Mouse (Mus musculus) lung, embryonic 15.5 days (tissue): ENCODE measurements around the gene Bdkrb2. TPM values are rescaled to one million over a fixed set of nuclear protein-coding genes. Genes with fewer than 3 reads are reported as not detected.

Source experiments
- ATAC-seq: fragments of 200-750 bp; cut with Nextera tagmentation; 2 replicates; pipeline ENCODE4 v1.8.0; 2017; ENCODE audit warnings: moderate number of reproducible peaks, borderline replicate concordance; ENCODE audit not compliant: low FRiP score, low TSS enrichment; ENCODE audit errors: extremely low read depth
- H3K27ac ChIP-seq: fragments of 300-500 bp; sonication (generic); 2 replicates; pipeline ENCODE4 v1.5.1; 2015; ENCODE audit warnings: moderate library complexity, mild to moderate bottlenecking, inconsistent platforms
- H3K27me3 ChIP-seq: fragments of 300-500 bp; sonication (generic); 2 replicates; pipeline ENCODE4 v1.6.1; 2015; ENCODE audit warnings: inconsistent platforms
- H3K36me3 ChIP-seq: fragments of 300-500 bp; sonication (generic); 2 replicates; pipeline ENCODE4 v1.6.1; 2015; ENCODE audit warnings: inconsistent platforms
- H3K4me1 ChIP-seq: fragments of 300-500 bp; sonication (generic); 2 replicates; pipeline ENCODE4 v1.6.1; 2015; ENCODE audit warnings: inconsistent platforms
- H3K4me2 ChIP-seq: fragments of 300-500 bp; sonication (generic); 2 replicates; pipeline ENCODE4 v1.6.1; 2015; ENCODE audit warnings: inconsistent platforms, mild to moderate bottlenecking, moderate library complexity
- H3K4me3 ChIP-seq: fragments of 300-500 bp; sonication (generic); 2 replicates; pipeline ENCODE4 v1.5.1; 2015; ENCODE audit warnings: mild to moderate bottlenecking, inconsistent platforms
- H3K9ac ChIP-seq: fragments of 300-500 bp; sonication (generic); 2 replicates; pipeline ENCODE4 v1.6.1; 2015; ENCODE audit warnings: inconsistent platforms
- H3K9me3 ChIP-seq: fragments of 300-500 bp; sonication (generic); 2 replicates; pipeline ENCODE4 v1.6.1; 2016; ENCODE audit warnings: inconsistent platforms
- WGBS: fragments of 180-500 bp; shearing (Covaris S2); methylation state at CpG from one replicate; pipeline ENCODE4 v1.1.7; 2015; 5-methylcytosine and 5-hydroxymethylcytosine counted together
- polyA plus RNA-seq: library from polyadenylated mRNA; unstranded; fragments of >200 nt; fragmentation: Nextera tagmentation; extraction: Ambion mirVana; gene quantifications from 2 replicates; pipeline ENCODE4 v1.2.1, GENCODE M21; 2015

The Bdkrb2 gene
- polyA plus RNA-seq, 1 experiment from 2014 or later: 1.3 TPM

- Histone ChIP-seq H3K4me3 (no peak overlapping the region), H3K4me1 (no peaks in the 10 kb centered on the region), H3K9ac (no peak overlapping the region), H3K27me3 (no peaks in the 10 kb centered on the region), H3K36me3 (no peaks in the 10 kb centered on the region), H3K9me3 (no peaks in the 10 kb centered on the region), H3K27ac (no peak overlapping the region), H3K4me2 (no peak overlapping the region)
- WGBS: 51% methylated on average over 5 of the region's 5 CpGs
- ATAC-seq: no peak
Measured at GRCm38 (mm10) chr12:105599098-105599497, 36.1 kb downstream of the Bdkrb2 start.

DNA sequence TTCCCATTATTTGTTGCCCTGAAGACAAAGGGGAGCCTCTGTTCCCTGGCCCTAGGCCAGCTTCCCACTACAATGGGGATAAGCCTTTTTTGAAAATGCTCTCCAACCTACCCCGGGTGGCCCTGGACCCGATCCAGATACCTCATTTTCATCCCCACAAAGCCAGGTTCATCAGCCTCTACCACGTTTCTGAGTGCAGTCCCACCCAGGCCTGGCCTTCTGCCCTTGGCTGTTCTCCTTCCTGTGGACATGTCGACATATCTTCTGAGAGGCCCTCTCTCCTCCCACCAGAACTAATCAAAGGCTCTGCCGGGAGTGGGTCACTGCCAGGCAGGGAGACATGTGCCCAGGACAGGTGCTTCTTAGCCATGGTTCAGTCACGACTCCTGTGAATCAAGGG, 38.6 kb downstream of the Bdkrb2 start:
- ATAC-seq: no peak
- no peak overlapping the region for H3K9ac ChIP-seq
- H3K27ac ChIP-seq: no peak overlapping the region
- no peaks in the 10 kb centered on the region for H3K9me3 ChIP-seq
- peaks cover 3% of the 10 kb centered on the region; the same call in 1 of the 2 replicates for H3K4me1 ChIP-seq
- H3K4me3 ChIP-seq: no peak overlapping the region
- H3K36me3 ChIP-seq: no peaks in the 10 kb centered on the region
- WGBS: 53% methylated on average over 6 of the region's 6 CpGs
- no peaks in the 10 kb centered on the region for H3K27me3 ChIP-seq
- no peak overlapping the region for H3K4me2 ChIP-seq

GRCm38 (mm10) chr12:105602581-105603210, 39.7 kb downstream of the Bdkrb2 start, which contains the start of gene Bdkrb1:
Gene Bdkrb1, plus strand, starts transcription at chr12:105603085.
- no peak within 1 kb of the TSS for H3K27ac ChIP-seq
- no peak within 1 kb of the TSS for H3K4me3 ChIP-seq
- H3K27me3 ChIP-seq: no peaks in the 10 kb centered on the region
- H3K36me3 ChIP-seq: no peaks in the 10 kb centered on the region
- H3K9ac ChIP-seq: no peak within 1 kb of the TSS
- H3K4me2 ChIP-seq: no peak within 1 kb of the TSS
- H3K4me1 ChIP-seq: peaks cover 3% of the 10 kb centered on the region; the same call in 1 of the 2 replicates
- 82% methylated on average over 11 of the region's 11 CpGs for WGBS
- H3K9me3 ChIP-seq: no peaks in the 10 kb centered on the region
- no peak for ATAC-seq

DNA sequence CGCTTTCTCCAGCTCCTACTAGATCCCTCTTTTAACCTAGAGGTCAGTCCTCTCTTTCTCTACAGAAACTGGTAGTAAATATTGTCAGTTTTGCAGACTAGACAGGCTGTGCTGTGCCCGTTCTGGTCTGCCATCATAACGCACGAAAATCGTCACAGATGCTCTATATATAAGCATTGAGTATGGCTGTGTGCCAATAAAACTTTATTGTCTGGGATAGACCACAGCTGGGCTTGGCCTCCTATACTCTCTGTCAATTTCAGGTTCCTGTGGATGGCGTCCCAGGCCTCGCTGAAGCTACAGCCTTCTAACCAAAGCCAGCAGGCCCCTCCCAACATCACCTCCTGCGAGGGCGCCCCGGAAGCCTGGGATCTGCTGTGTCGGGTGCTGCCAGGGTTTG, 40.9 kb downstream of the Bdkrb2 start:
- Histone ChIP-seq H3K4me1 (peaks cover 3% of the 10 kb centered on the region; the same call in 1 of the 2 replicates), H3K27me3 (no peaks in the 10 kb centered on the region), H3K9ac (no peak overlapping the region), H3K36me3 (no peaks in the 10 kb centered on the region), H3K9me3 (no peaks in the 10 kb centered on the region), H3K4me2 (no peak overlapping the region), H3K4me3 (no peak overlapping the region), H3K27ac (no peak overlapping the region)
- 65% methylated on average over 11 of the region's 11 CpGs for WGBS
- ATAC-seq: no peak

GRCm38 (mm10) chr12:105605212-105605611, 42.2 kb downstream of the Bdkrb2 start:
- H3K4me2 ChIP-seq: no peak overlapping the region
- ATAC-seq: no peak
- H3K27me3 ChIP-seq: no peaks in the 10 kb centered on the region
- H3K4me1 ChIP-seq: peaks cover 3% of the 10 kb centered on the region; the same call in 1 of the 2 replicates
- H3K27ac ChIP-seq: no peak overlapping the region
- H3K4me3 ChIP-seq: no peak overlapping the region
- H3K9me3 ChIP-seq: no peaks in the 10 kb centered on the region
- no peaks in the 10 kb centered on the region for H3K36me3 ChIP-seq
- H3K9ac ChIP-seq: no peak overlapping the region
- 35% methylated on average over 8 of the region's 8 CpGs for WGBS

DNA sequence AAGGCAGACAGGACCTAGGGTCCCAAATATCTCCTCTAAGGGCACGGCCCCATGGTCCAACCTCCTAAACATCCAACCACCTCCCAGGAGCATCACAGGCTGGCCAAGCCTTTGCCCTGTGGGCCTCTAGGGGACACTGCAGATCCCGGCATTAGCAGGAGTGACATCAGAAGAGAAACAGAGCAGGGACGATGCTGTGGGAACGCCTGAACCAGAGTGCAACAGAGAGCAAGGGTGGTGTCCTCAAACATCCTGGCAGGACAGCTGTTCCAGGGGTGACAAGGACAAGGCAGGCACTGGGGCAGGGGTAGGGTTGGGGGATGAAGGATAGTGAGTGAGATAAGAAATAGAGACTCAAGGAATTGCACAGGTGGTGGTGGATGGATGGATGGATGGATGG, 43.9 kb downstream of the Bdkrb2 start:
- no peaks in the 10 kb centered on the region for H3K27me3 ChIP-seq
- no peak overlapping the region for H3K27ac ChIP-seq
- peaks cover 3% of the 10 kb centered on the region; the same call in 1 of the 2 replicates for H3K4me1 ChIP-seq
- H3K4me3 ChIP-seq: no peak overlapping the region
- WGBS: 71% methylated on average over 4 of the region's 4 CpGs
- ATAC-seq: no peak
- no peaks in the 10 kb centered on the region for H3K9me3 ChIP-seq
- H3K9ac ChIP-seq: no peak overlapping the region
- no peak overlapping the region for H3K4me2 ChIP-seq
- H3K36me3 ChIP-seq: no peaks in the 10 kb centered on the region

GRCm38 (mm10) chr12:105611045-105611444, 48.0 kb downstream of the Bdkrb2 start:
- no peak for ATAC-seq
- Histone ChIP-seq H3K27me3 (no peaks in the 10 kb centered on the region), H3K4me1 (no peaks in the 10 kb centered on the region), H3K36me3 (no peaks in the 10 kb centered on the region), H3K4me2 (no peak overlapping the region), H3K9ac (no peak overlapping the region), H3K27ac (no peak overlapping the region), H3K9me3 (no peaks in the 10 kb centered on the region), H3K4me3 (no peak overlapping the region)
- WGBS: 83% methylated on average over 2 of the region's 2 CpGs

DNA sequence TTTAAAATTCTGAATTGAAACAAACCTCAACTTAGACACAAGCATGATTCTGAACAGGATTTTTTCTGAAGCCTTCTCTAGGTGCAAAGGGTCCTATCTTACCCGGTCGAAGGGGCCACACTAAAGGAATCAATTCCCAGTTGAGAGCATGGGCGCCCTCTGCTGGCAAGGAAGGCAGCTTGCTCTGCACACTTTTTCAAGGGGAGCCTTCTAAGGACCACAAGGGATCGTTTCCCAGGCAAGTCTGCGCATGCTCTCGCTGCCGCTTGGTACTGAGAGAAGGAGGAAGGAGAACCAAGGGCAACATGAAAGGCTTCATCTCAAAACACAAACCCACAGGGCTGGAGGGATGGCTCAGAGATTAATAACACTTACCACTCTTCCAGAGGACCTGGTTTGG, 48.7 kb downstream of the Bdkrb2 start:
- H3K4me2 ChIP-seq: no peak overlapping the region
- no peaks in the 10 kb centered on the region for H3K9me3 ChIP-seq
- no peak overlapping the region for H3K27ac ChIP-seq
- ATAC-seq: no peak
- H3K36me3 ChIP-seq: peaks cover 6% of the 10 kb centered on the region
- WGBS: 9% methylated on average over 7 of the region's 7 CpGs
- no peak overlapping the region for H3K4me3 ChIP-seq
- no peaks in the 10 kb centered on the region for H3K4me1 ChIP-seq
- no peaks in the 10 kb centered on the region for H3K27me3 ChIP-seq
- H3K9ac ChIP-seq: no peak overlapping the region

- no peaks in the 10 kb centered on the region for H3K9me3 ChIP-seq
- no peak overlapping the region for H3K4me3 ChIP-seq
- H3K4me2 ChIP-seq: no peak overlapping the region
- H3K9ac ChIP-seq: no peak overlapping the region
- ATAC-seq: no peak
- WGBS: 86% methylated on average over 10 of the region's 10 CpGs
- H3K36me3 ChIP-seq: peaks cover 22% of the 10 kb centered on the region
- H3K27me3 ChIP-seq: no peaks in the 10 kb centered on the region
- H3K4me1 ChIP-seq: no peaks in the 10 kb centered on the region
- H3K27ac ChIP-seq: no peak overlapping the region
Measured at GRCm38 (mm10) chr12:105613559-105613958, 50.5 kb downstream of the Bdkrb2 start.

GRCm38 (mm10) chr12:105622048-105622447, 59.0 kb downstream of the Bdkrb2 start:
- peaks cover 71% of the 10 kb centered on the region for H3K36me3 ChIP-seq
- no peaks in the 10 kb centered on the region for H3K9me3 ChIP-seq
- no peaks in the 10 kb centered on the region for H3K4me1 ChIP-seq
- no peaks in the 10 kb centered on the region for H3K27me3 ChIP-seq
- H3K27ac ChIP-seq: no peak overlapping the region
- H3K4me2 ChIP-seq: no peak overlapping the region
- H3K4me3 ChIP-seq: no peak overlapping the region
- H3K9ac ChIP-seq: no peak overlapping the region
- 88% methylated on average over 7 of the region's 7 CpGs for WGBS
- no peak for ATAC-seq

GRCm38 (mm10) chr12:105622981-105623539, 60.0 kb downstream of the Bdkrb2 start:
- no peak overlapping the region for H3K9ac ChIP-seq
- peaks cover 69% of the 10 kb centered on the region for H3K36me3 ChIP-seq
- no peak overlapping the region for H3K4me3 ChIP-seq
- no peak overlapping the region for H3K27ac ChIP-seq
- no peaks in the 10 kb centered on the region for H3K9me3 ChIP-seq
- H3K4me1 ChIP-seq: no peaks in the 10 kb centered on the region
- H3K4me2 ChIP-seq: no peak overlapping the region
- no peak for ATAC-seq
- no peaks in the 10 kb centered on the region for H3K27me3 ChIP-seq
- WGBS: 91% methylated on average over 12 of the region's 12 CpGs

DNA sequence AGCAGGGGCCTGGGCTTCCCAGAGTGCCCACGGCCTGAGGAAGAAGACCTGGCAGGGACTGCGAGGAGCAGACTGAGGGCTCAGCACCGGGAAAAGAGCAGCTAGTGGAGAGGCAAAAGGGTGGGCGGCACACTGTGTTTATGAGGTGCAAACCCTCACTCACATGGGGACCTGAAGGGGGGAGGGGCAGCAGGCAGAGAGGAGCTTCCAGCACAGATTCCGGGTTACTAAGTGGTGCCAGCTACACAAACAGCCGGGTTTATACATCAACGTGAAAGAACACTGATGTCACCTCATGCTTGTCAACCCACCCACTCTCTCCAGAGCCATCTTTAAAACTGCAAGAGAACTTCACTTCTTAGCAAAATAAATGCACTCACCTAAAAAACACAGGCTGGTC, 62.8 kb downstream of the Bdkrb2 start:
- Histone ChIP-seq H3K4me3 (no peak overlapping the region), H3K27ac (no peak overlapping the region), H3K27me3 (no peaks in the 10 kb centered on the region), H3K9ac (no peak overlapping the region), H3K4me2 (no peak overlapping the region), H3K4me1 (no peaks in the 10 kb centered on the region), H3K9me3 (no peaks in the 10 kb centered on the region), H3K36me3 (peaks cover 58% of the 10 kb centered on the region)
- ATAC-seq: no peak
- 54% methylated on average over 7 of the region's 7 CpGs for WGBS
